Mouse (Mus musculus): Measurements from ENCODE around the gene Med13l. TPM values are rescaled to one million over a fixed set of nuclear protein-coding genes. Genes with fewer than 3 reads are reported as not detected.
A peak's percentile ranks its signal among the peaks of the same experiment; 100 is the strongest.

Med13l gene
- total RNA-seq, 2 experiments from 2014 or later, result 95.9 to 105 TPM

- DNase-seq, result no peak
- intact Hi-C loops (cut with DNase I), result no loop called here
Measured at GRCm38 (mm10) chr5:118676151-118676918, 115.9 kb downstream of the Med13l start.

- peak; percentile 40 for DNase-seq
- intact Hi-C loops (cut with DNase I), result no loop called here
Measured at GRCm38 (mm10) chr5:118679283-118679835, 118.9 kb downstream of the Med13l start.

GRCm38 (mm10) chr5:118680853-118681252 lies 120.4 kb downstream of the Med13l start:
- no peak for DNase-seq
- intact Hi-C loops (cut with DNase I), result no loop called here

GRCm38 (mm10) chr5:118682007-118682406 lies 121.5 kb downstream of the Med13l start:
- intact Hi-C loops (cut with DNase I), result no loop called here
- no peak for DNase-seq

GRCm38 (mm10) chr5:118685145-118685544 lies 124.7 kb downstream of the Med13l start:
- DNase-seq, result no peak
- intact Hi-C loops (cut with DNase I), result no loop called here

GRCm38 (mm10) chr5:118686021-118686420 lies 125.5 kb downstream of the Med13l start:
- intact Hi-C loops (cut with DNase I), result no loop called here
- no peak for DNase-seq

- intact Hi-C loops (cut with DNase I), result no loop called here
Measured at GRCm38 (mm10) chr5:118688886-118689835, 128.7 kb downstream of the Med13l start.

GRCm38 (mm10) chr5:118691025-118691709 lies 130.7 kb downstream of the Med13l start:
- intact Hi-C loops (cut with DNase I), result no loop called here
- no peak for DNase-seq

More at GRCm38 (mm10) chr5:118688886-118689835, 128.7 kb downstream of the Med13l start:
- no peak for DNase-seq

GRCm38 (mm10) chr5:118691710-118692040 lies 131.2 kb downstream of the Med13l start:
- DNase-seq, result no peak
- intact Hi-C loops (cut with DNase I), result no loop called here

GRCm38 (mm10) chr5:118693996-118694395 lies 133.5 kb downstream of the Med13l start:
- intact Hi-C loops (cut with DNase I), result no loop called here
- no peak for DNase-seq

- intact Hi-C loops (cut with DNase I), result no loop called here
- DNase-seq, result no peak
Measured at GRCm38 (mm10) chr5:118697073-118697472, 136.6 kb downstream of the Med13l start.

GRCm38 (mm10) chr5:118700978-118701377 lies 140.5 kb downstream of the Med13l start:
- DNase-seq, result no peak
- intact Hi-C loops (cut with DNase I), result no loop called here

- intact Hi-C loops (cut with DNase I), result no loop called here
Measured at GRCm38 (mm10) chr5:118702674-118703073, 142.2 kb downstream of the Med13l start.

GRCm38 (mm10) chr5:118704148-118704547 lies 143.7 kb downstream of the Med13l start:
- DNase-seq, result no peak
- intact Hi-C loops (cut with DNase I), result no loop called here

More at GRCm38 (mm10) chr5:118702674-118703073, 142.2 kb downstream of the Med13l start:
- no peak for DNase-seq

- intact Hi-C loops (cut with DNase I), result no loop called here
- no peak for DNase-seq
Measured at GRCm38 (mm10) chr5:118704960-118705359, 144.5 kb downstream of the Med13l start.

- intact Hi-C loops (cut with DNase I), result no loop called here
Measured at GRCm38 (mm10) chr5:118706009-118706408, 145.5 kb downstream of the Med13l start.

GRCm38 (mm10) chr5:118706414-118706813 lies 145.9 kb downstream of the Med13l start:
- DNase-seq, result no peak
- intact Hi-C loops (cut with DNase I), result no loop called here

More at GRCm38 (mm10) chr5:118706009-118706408, 145.5 kb downstream of the Med13l start:
- DNase-seq, result peak; percentile 75

GRCm38 (mm10) chr5:118707501-118707900 lies 147.0 kb downstream of the Med13l start:
- no peak for DNase-seq
- intact Hi-C loops (cut with DNase I), result no loop called here

- intact Hi-C loops (cut with DNase I), result no loop called here
- DNase-seq, result peak; percentile 78
Measured at GRCm38 (mm10) chr5:118708215-118708949, 147.9 kb downstream of the Med13l start.

- peak; percentile 54 for DNase-seq
- intact Hi-C loops (cut with DNase I), result no loop called here
Measured at GRCm38 (mm10) chr5:118709847-118710251, 149.4 kb downstream of the Med13l start.

Measured in left cerebral cortex, postnatal 4 days (tissue).